Mouse (Mus musculus): ENCODE data around the gene Zfp958.

DNA sequence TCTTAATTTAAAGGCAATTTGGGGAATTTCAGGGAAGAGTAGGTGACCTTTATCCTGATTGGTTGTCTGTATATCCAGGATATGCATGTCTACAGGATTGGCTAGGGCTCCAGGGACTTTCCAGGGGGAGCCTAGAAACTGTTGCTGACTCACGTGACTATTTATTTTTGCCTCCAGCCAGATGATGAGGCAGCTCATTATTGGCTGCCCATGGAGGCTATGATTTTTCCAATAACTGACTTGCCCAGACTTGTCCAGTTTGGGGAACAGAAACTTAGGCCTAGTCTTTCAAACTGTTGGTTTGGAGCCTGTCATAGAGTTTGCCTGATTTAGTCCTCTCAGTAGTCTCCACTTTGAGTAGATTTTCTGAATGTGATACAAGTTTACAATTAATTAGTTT is 14.4 kb downstream of the Zfp958 start:
- TF ChIP-seq CTCF (IDR thresholded peaks at IDR 0.05; ENCODE audit: control insufficient read depth, insufficient read depth, insufficient read length) (no peak), USF1 (IDR thresholded peaks at IDR 0.05; ENCODE audit: low read depth) (no peak), MYOG (IDR thresholded peaks at IDR 0.05; ENCODE audit: control insufficient read depth, extremely low read depth, insufficient read length) (no peak), MYOD1 (IDR thresholded peaks at IDR 0.05; ENCODE audit: control insufficient read depth, insufficient read length, low read depth) (no peak), MAX (IDR thresholded peaks at IDR 0.05) (no peak), CEBPB (IDR thresholded peaks at IDR 0.05; ENCODE audit: low read depth) (no peak), FOSL1 (IDR thresholded peaks at IDR 0.05; ENCODE audit: insufficient read depth, low read length, poor library complexity, severe bottlenecking) (no peak)

Measured in C2C12 (cell line).